Mouse (Mus musculus) cerebellum, adult 9-10 months (tissue): ENCODE results near the gene Gpr18.
"Not testable (repeated sequence)": the region's sequence is repeated elsewhere in the genome, so short reads cannot be mapped to it uniquely, and the experiment has no call there.

Experiments
- DNase-seq: peaks from one replicate; pipeline ENCODE4 v3.0.0; 2022

Gpr18 gene

DNA sequence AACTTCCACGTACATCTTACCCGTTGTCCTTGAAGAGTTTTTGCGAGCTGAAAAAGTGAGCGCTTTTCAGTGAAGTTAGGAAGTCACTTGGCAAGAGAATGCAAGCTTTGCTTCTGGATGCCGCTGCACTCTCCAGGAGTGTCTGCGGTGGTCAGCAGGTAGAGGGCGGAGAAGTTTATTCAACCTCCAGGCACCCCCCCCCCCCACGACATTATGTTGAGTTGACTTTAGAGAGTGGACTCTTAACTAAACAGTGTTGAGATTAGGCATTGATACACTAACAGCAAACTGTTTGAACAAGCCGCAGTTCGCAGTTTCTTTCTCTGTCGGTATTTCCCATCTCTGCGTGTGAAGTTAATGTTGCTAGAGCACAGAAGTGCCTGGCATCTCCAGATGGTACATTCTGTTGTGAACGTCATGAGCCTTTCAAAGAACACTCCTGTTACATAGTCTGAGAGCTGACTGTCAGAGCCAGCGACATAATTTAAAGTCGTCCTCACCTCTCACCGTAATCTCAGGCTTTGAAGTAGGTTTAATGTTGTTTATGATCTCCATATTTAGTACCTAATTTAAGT is 36.2 kb downstream of the Gpr18 start:
- peak; percentile 33 for DNase-seq

DNA sequence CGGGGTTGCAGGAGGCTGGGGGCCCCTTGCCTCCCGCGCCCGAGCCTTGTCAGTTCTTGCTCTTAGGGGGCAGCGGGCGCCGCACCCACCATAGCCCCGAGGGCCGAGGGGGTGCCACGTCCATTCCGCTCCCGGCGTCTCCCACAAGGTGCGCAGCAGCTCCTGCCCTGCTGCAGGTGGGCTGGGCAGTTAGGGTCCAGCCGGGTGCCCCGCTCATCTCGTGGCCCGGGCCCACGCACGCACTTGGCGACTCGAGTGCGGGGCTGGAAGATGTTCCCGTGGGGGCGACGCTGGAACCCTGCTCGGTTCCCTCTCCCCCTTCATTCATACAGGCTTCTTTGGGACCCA is 36.7 kb downstream of the Gpr18 start:
- DNase-seq: no peak

DNA sequence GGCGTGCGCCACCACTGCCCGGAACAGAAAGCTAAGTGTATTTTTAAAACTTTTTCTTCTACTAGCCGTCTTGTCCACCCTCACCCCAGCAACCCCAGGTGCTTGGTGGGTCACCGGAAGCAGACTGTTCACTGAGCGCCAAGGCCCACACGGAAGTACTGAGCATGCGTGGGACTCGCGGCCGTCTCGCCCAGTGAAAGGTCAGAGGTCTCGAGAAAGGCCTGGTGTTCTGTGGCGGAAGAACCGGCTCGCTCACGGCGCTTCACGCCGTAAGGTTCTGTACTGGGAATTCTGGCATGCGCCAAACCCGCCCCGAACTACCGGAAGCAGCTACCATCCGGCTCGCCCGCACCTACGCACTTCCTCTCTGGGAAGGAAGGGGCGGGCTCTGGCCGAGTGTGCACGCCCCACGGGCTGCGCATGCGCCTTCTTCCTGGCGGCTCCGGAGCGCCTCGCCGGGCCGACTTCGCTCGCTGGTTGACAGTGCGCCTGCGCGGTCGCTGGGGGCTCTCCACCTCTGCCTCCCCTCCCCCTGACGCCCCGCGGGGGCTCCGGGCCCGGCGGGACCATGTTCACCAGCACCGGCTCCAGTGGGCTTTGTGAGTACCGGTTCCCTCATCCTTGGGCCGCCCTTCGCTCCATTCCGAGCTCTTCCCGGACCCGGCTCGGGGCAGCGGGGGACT is 37.3 kb downstream of the Gpr18 start, which contains the start of gene Ubac2:
Ubac2 (plus strand) TSS at position 445 of the 683 bp plus-strand sequence.
- DNase-seq: peak; percentile 98

DNA sequence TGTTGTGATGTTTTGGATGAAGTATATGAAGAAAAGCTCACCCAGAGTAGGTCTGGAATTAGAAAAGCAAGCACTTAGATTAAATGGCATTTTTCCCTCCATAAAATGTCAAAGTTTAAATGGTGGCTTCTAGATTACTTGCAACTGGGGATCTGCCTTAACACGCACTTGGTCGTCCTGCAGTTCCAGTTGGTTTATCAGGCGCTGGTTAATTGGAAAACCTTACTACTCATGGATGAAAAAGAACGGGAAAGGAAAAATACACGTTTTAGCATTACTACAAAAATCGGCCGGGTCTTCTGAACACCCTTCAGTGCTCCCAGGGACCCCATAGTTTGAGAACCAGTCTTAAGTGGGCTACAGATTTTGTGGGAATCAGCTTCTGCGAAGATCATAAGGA is 37.9 kb downstream of the Gpr18 start:
- DNase-seq: peak; percentile 26

DNA sequence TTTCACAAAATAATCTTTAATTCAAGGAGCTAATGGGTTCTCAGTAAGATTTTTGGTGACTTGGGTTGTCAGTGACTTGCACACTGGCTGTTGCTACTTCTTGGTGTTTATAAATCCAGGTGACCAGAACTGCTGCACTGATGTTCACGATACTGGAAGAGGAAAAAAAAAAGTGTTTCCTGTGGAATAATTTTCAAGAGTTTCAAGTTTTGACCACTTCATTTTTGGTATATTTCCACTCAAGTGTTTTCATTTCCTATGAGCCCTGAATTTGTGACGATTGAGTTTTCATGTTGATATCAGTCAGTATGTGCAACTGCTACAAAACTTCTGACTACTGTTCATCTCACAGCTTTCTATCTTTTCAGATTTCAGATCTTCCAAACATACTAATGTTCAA is 38.7 kb downstream of the Gpr18 start:
- DNase-seq: no peak

DNA sequence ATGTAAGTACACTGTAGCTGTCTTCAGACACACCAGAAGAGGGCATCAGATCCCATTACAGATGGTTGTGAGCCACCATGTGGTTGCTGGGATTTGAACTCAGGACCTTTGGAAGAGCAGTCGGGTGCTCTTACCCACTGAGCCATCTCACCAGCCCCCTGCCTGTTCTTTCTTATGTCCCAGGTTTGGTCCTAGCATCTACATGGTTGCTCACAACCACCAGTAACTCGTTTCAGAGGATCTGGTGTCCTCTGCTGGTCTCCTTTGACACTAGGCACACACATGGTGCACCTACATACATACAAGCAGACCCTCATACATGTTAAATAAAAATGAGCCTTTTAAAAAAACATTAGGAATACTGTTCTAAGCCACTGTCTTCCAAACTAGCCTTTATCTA is 39.4 kb downstream of the Gpr18 start:
- DNase-seq: not testable (repeated sequence)

DNA sequence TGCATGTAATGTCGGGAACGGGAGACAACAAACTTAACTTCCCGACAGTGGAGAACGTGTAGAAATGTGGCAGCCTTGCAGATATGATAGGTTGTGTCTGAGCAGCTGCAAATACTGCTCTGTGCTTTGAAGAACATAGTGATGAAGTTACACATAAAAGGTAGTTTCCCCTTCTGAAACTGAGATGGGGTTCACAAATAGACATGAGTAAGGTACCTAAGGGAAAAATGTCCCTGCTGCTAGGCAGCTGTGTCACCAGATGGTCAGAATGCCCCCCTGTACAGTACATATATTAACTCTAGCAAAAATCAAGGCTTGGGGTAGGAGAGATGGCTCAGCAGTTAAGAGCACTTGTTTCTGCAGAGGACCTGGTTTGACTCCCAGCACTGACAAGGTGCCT is 41.9 kb downstream of the Gpr18 start:
- no peak for DNase-seq

DNA sequence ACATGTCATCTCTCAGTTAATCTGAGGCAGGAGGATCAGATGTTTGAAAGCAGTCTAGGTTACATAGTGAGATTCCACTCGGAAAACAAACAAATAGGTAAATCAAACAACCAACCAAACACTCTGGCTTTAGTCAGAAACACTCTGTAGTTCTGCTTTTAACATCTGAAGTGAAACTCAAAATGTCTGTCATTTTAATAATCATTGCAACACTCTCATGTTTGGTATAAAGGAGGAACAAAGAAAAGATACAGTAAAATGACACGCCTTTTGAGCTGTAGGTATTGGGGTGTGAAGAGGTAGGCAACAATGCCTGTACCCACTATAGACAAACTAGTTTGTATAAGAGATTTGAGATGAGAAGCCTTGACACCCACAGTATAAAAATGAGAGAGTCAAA is 42.4 kb downstream of the Gpr18 start:
- no peak for DNase-seq

DNA sequence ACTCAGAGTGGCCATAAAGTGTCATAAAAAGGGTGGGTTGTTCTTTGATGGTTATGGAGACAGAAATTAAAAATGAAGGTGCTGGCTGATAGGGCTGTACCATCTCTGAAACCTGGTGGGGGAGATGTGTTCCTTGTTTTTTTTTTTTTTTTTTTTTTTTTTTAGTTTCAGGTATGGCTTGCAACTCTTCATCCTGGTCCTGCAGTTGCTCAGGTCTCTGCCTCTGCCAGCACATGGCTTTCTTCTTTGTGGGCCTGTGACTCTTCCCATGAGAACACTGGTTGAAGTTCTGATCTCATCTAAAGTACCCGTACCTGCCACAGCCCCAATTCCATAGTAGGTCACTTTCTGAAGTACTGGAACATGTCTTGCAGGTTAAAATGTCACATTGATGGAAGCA is 42.8 kb downstream of the Gpr18 start:
- no peak for DNase-seq

DNA sequence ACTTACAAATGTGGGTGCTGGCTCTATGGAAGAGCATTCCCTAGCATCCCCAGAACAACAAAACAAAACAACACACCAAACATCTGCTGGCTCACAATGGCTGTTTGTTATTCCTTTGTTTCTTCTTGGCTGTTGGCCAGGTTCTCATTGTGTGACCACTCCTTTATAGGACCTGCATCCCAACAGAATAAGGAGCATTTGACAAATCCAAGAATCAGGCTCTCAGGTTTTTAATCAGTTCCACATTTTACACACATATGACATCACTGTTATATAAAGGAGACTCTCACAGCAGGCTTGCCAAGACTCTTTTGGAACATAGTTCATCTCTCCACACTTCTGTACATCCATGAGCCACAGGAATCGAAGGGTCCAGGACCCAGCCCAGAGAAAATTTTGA is 46.5 kb downstream of the Gpr18 start:
- DNase-seq: no peak

DNA sequence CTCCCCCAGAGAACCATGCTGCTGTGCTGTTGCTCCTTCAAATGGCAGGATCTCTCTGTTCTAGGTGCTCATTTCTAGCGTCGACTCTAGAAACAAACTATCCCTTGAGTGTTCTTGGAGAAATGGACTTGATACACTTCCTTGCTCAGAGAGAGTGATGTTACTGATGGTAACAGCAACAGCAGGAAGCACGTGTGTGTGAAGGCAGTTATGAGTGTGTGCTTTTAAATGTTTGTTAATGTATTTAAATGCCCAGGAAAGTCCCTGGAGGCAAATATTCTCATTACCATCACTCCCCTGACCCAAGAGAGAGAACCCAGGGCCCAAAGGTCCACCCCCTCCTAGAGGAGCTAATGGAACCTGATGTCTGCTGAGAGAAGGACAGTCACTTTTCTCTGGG is 49.0 kb downstream of the Gpr18 start:
- DNase-seq: no peak

DNA sequence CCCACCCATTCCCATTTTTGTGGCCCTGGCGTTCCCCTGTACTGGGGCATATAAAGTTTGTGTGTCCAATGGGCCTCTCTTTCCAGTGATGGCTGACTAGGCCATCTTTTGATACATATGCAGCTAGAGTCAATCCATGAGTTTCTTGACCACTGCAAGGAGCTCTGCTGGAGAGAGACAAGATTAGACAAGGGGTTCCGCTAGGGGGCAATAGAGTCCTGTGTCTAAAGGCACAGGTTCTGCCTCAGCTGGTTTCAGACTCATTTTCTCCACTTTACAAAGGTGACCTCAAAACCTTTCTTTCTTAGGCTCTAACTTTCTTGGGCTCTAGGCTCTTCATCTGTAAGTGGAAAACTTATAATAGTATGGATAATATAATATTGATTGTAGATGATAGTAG is 50.4 kb downstream of the Gpr18 start:
- DNase-seq: peak; percentile 76
